Mouse (Mus musculus) B cell, adult 62 days (primary cell): ENCODE measurements around the gene Plxdc1. TPM values are rescaled to one million over a fixed set of nuclear protein-coding genes. Genes with fewer than 3 reads are reported as not detected.

Experiments
- total RNA-seq: library from RNA; stranded (reverse); gene quantifications from 4 replicates; pipeline ENCODE4 v1.2.4, GENCODE M21; 2023

The Plxdc1 gene
- total RNA-seq, result 0.66 to 1.3 TPM (median 1.2 TPM) in 4 replicates

DNA sequence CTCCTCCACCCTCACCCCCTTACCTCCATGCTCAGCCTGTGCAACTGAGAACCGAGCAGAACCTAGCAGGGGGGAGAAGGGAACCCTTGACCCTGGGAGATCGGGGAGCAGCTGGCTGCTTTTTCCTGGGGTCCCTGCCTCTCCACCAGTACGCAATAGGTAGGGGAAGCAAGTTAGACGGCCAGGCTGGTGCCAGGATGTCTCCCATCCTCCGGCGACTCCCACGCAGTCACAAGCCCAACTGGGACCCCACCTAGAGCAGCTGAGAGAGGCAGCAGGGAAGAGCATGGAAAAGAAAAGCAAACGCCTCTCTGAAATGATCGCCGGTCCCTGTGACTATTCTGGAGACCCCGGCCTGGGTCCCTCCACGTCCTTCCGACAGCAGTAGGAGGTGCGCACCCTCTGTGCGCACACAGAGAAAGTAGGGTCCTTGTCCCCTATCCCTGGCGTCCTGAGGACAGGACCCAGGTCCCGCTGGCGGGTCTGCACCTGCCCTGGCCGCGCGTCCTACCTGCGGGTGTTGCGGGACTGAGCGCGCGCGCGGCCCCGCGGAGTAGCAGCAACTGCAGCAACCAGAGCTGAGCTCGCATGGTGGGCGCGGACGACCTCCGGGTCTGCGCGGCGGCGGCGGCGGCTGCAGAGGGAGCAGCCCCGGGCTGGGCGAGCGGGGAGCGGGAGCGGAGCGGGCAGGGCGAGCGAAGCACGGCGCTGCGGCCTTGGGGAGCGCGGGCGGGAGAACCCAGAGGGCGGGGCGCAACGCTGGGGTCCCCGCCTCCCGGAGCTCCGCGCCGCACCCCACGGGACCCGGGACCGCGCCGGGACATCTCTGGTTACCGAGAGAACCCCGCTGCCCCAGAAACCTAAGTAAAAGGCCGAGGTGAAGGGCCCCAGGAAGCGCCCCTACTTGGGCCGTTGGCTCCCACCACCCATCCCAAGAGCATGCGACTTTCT lies at the start of gene Plxdc1:
Plxdc1 (minus strand) TSS at position 718 of the 951 bp plus-strand sequence.

DNA sequence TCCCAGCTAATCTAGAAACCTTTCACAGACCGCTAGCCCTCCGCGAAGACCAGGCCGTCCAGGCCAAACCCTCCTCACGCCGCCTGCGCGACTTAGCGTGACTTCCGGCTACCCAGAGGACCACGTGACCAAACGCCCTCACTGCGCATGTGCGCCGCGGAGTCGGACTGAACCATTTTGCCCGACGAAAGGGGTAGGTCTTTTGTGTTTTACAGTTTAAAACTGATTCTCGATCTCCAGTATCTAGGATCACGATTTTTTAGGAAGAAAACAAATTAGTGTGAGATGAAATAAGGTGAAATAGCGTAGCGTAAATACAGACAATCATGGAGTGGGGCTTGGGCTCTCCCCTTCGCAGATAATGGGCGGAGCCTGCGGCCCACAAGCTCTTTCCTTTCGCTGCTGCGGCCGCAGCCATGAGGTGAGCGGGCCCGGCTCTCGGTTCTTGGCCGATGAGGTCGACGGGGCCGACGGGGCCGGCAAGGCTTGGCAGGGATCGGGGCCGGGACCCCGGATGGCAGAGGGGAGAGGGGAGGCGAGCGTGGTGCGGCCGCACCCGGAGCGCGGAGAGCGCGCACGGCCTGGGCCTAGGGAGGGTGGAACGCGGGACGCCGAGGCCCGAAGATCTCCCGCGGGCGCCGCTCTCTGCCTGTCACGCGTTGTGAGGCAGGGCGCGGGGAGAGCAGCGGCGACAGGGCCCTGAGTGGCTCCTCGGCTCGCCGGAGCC lies 40.5 kb upstream of the Plxdc1 start, which contains the start of gene Rpl19:
Rpl19 (plus strand) TSS at position 141 of the 727 bp plus-strand sequence.

DNA sequence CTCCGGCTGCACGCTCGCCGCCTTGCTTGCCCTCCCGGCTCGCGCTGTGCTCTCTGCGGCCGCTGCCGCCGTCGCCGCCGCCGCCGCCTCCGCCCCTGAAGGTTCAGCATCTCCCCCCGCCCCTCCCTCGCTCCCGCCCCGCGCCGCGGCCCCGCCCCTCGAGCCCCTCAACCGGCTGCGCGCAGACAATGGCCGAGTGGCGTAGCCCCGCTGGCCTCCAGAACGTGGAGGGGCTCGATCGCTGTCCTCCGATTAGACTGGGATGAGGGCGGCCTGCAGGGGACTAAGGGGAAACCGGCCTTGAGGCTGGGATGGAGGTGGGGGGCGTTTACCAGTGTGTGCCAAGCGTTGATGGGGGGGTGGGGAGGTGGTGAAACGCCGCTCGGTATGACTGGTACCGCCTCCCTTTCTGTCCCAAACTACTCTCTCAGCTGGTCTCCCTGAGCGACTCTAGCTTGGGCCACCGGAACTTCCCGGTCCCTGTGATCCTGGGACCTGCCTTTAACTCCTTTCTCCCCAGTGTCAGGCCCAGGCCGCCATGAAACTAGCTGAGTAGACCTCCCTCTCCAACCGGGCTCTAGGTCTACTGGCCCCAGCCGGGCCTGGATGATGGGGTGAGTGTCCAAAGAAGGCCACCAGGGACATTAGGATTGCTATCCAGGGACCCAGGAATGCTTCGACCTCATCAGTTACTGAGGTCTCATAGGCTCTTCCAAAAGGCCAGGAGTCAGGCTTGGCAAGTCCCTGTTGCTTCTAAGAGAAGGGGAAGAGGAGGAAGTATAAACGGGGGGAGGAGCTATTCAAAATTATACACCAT lies 36.5 kb upstream of the Plxdc1 start, which contains the start of gene Cacnb1:
Cacnb1 (minus strand) TSS at position 480 of the 817 bp plus-strand sequence.

DNA sequence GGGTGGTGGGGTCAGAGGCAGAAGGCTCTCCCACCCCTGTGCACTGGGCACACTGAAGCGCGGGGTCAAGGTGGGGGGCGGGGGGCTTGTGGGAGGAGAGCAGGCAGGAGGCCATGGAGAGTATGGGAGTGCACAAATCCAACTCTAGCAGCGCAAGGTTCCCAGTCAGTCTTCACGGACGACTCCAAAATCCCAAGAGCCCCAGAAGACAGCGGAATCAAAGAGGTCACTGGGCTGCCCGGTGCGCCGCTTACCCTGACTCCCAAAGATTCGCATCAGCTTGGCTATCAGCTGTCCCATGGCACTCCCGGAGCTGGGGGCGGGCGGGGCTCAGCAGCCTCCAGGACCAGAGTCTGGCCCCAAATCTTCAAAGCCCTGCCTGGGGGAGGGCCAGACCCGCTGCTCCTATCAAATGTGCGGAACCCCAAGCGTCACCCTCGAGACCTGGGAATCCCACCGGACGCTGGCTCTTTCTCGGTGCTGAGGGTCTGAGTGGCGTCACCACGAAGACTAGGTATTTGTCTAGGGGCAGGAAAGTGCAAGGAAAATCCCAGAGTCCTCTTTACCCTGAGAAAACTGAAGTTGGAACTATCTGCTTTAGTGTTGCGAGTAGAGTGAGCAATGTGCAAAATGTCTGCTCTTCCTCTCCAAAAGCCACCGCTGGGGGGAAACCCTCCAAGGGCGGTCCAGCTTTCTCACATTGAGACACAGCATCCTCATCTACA lies 9.5 kb upstream of the Plxdc1 start, which contains the start of gene Arl5c:
Arl5c (minus strand) TSS at position 618 of the 725 bp plus-strand sequence.

DNA sequence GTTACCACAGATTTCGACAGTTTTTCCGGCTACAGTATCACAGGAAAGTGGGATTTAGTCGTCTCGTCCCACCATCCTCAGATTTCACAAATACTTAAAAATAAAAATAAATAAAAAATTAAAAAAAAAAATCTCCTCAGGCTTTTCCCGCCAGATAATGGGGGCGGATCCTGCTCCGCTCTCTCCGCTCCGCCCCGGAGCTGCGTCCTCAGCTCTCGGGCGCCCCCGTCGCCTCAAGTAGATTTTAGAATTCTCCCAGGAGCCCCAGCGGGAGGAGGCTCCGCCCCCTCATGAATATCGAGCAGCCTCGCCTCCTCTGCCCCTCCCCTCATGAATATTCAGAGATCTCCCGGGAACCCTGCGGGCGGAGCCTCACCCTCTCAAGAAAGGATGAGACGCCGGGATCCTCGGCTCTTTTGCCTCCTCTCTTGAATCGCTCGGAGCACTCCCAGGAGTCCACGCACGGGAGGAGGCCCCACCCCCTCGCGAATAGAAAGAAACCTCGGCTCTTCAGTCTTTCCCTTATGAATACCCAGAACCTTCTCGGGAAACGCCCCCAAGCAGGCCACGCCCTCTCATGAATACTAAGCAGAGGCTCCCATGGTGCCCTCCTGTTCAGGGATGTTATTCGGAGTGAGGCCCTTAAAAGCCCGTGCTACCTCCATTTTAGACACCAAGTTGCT lies 102.2 kb downstream of the Plxdc1 start, which contains the start of gene Fbxo47:
Fbxo47 (minus strand) TSS at position 237 of the 683 bp plus-strand sequence.

Other genes starting within 250 kb of the Plxdc1 start
- gene Pip4k2b, start 241.7 kb downstream of the Plxdc1 start, total RNA-seq, result 55.7 to 60.9 TPM (median 58.7 TPM) in 4 replicates
- gene Cwc25, start 219.9 kb downstream of the Plxdc1 start, total RNA-seq, result 58.6 to 64.5 TPM (median 61.7 TPM) in 4 replicates
- gene 1700001P01Rik, start 210.5 kb downstream of the Plxdc1 start, total RNA-seq, result 1.4 to 2.1 TPM (median 1.7 TPM) in 3 of 4 replicates, not detected in the other
- gene Rpl23, start 204.0 kb downstream of the Plxdc1 start, total RNA-seq, result 1,863 to 2,062 TPM (median 1,983 TPM) in 4 replicates
- gene Lasp1, start 187.4 kb downstream of the Plxdc1 start, total RNA-seq, result 59.8 to 73.8 TPM (median 69.4 TPM) in 4 replicates
- gene B230217C12Rik, start 145.7 kb downstream of the Plxdc1 start, total RNA-seq, result 0.43 to 0.63 TPM in 2 of 4 replicates, not detected in the others
- 0.85 to 1.9 TPM (median 1.3 TPM) in 4 replicates for gene Fbxo47, start 102.3 kb downstream of the Plxdc1 start, total RNA-seq
- 50.3 to 68.7 TPM (median 59.9 TPM) in 4 replicates for gene Arl5c, start 9.7 kb upstream of the Plxdc1 start, total RNA-seq
- 4.9 to 7.6 TPM (median 5.8 TPM) in 4 replicates for gene Cacnb1, start 36.6 kb upstream of the Plxdc1 start, total RNA-seq
- gene Rpl19, start 40.3 kb upstream of the Plxdc1 start, total RNA-seq, result 1,902 to 2,000 TPM (median 1,953 TPM) in 4 replicates
- 31.3 to 36.4 TPM (median 33.4 TPM) in 4 replicates for gene Stac2, start 67.0 kb upstream of the Plxdc1 start, total RNA-seq
- 42.1 to 57.9 TPM (median 42.6 TPM) in 4 replicates for gene Fbxl20, start 164.0 kb upstream of the Plxdc1 start, total RNA-seq
- gene Med1, start 206.8 kb upstream of the Plxdc1 start, total RNA-seq, result 73.7 to 86.8 TPM (median 82.7 TPM) in 4 replicates
- gene Cdk12, start 216.6 kb upstream of the Plxdc1 start, total RNA-seq, result 110 to 118 TPM (median 114 TPM) in 4 replicates